Mouse (Mus musculus) megakaryocyte-erythroid progenitor cell, adult 5-6 weeks (primary cell): ENCODE measurements around the gene Rabac1. TPM values are rescaled to one million over a fixed set of nuclear protein-coding genes. Genes with fewer than 3 reads are reported as not detected.

Experiments
- ATAC-seq: replicated peaks from 2 replicates; pipeline ENCODE4 v1.8.0; 2016; ENCODE audit warnings: mild to moderate bottlenecking, inconsistent platforms; ENCODE audit not compliant: severe bottlenecking, poor library complexity, low FRiP score, low TSS enrichment
- total RNA-seq, 2 experiments: library from RNA; stranded (forward) in 1 of 2; stranded (reverse) in 1 of 2; fragments of 200-1000, 215-1000 nt in 1 of 2; fragments of >200 nt in 1 of 2; fragmentation: Nextera tagmentation in 1 of 2; gene quantifications; 2 replicates each; pipeline ENCODE4 v1.2.3; 2014 to 2017

Gene Rabac1
- 128 and 146 TPM in 2 replicates for total RNA-seq (2014; fragmentation: Nextera tagmentation)
- 38.0 and 103 TPM in 2 replicates for total RNA-seq (2017)

GRCm38 (mm10) chr7:24971972-24972893 lies at the start of gene Rabac1:
Rabac1 (minus strand) TSS chr7:24972754.
- ATAC-seq, result peak; percentile 94

- ATAC-seq, result no peak
Observed at GRCm38 (mm10) chr7:25011592-25011991, 39.0 kb upstream of the Rabac1 start.

DNA sequence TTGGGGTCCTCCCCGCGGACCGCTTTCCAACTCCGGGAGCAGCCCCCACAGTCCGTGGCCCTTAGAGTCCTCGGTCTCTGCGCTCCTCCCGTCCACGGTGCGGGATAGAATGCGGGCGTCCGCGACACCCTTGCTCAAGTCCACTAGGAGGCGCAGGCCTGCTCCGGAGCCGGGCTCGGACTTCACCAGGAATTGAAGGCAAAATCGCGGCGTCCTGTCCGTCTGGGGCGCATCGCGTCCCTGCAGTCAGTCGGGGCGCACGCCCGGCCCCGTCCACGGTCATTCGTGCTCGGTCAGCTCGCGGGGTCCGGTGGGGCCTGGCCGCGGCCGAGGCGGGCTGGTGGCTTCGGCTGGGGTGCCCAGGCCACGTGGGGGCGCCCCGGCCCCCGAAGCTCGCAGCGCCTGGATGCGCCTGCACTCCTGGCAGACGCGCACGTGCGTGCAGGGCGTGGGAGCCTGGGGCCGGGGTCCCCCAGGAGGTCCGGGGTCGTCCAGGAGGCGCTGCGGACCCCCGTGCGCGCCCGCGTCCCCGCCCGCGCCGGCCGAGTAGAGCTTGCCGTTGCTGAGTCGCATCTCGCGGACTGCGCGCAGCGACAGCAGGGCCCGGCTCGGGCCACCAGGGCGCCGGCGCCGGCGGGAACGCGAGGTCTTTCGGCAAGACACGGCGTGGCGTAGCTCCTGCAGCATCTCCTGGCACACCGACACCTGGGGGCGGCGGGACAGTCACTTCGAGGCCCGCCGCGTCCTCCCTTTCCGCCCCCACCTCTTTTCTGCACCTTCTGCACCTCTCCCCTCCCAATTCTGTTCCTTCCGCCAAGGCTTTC lies 37.7 kb upstream of the Rabac1 start:
- ATAC-seq, result peak; percentile 39; the same call in 1 of the 2 replicates

DNA sequence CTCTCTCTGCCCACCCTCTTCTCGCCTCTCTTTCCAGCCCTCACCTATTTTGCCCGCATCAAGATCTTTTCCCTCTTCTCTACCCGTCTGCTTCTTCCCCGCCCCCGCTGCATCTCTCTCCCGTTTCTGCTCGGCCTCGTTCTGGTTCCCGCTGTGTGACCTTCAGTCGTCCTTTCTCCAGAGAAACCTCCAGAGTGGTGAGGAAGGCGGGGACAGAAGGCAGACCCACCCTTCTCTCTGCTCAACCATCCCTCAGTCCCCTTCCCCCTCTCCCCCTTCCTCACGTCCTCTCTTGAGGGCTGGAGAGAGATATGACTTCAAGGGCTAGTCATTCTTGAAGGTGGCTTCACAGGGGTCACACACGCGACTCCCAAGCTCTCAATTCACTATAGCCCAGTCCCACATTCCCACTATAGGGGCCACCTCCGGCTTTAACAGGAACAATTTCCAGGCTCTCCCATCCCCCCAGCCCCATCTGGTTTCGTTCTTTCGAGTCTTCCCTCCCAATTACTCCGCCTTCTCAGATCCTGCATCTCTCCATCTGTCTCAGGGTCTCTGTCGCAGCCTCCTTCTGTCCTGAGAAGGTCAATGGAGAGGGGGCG lies 36.6 kb upstream of the Rabac1 start:
- ATAC-seq, result no peak

DNA sequence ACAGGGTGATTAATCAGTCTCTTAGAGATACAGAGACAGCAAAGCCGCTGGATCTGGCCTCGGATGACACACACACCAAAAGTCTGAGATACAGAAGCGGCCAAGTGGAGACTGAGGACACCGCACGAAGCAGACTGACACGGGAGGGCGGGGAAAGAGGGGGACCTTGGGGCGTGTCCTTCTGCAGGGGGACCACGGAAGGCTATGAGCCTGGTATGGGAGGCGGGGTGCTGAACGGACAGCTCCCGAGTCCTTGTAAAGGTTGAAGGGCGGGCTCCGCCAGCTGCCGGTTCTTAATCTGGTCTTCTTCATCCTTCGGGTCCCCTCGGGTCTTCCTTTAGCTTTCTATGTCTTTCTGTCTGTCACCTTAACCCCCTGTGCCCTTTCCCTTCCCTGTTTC lies 36.1 kb upstream of the Rabac1 start:
- peak; percentile 81 for ATAC-seq

DNA sequence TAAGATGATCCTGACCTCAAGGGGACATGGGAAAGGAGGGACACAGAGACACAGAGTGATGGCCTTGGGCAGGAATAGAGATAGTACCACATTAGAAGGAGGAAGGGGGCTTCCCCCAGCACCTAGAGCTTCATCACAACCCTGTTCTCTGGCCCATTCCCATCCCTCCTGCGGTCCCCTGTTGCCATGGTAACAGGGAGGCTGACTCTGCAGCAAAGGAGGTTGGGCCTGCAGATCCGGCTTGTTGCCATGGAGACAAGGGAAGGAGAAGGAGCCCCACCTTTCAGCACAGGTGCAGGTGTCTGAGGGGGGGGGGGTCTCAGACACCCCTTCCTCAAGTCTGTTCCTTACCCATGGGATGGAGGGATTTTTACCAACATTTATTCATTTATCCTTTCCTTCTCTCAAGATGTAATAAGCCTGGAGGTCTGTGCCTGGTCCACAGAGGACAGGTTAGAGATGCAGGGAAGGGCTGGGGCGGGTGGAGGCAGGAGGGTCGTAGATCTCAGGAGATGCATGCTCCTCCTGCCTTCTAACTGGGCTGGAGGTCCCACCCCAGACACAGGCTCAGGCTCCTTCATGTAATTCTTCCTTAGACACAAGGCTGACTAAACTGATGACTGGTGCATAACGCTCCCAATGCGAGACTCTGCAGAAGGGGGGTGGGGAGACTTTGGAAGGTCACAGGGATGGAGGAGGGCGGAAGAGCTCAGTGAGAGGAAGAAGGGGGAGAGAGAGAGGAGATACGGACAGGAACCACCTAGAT lies 35.2 kb upstream of the Rabac1 start:
- no peak for ATAC-seq

DNA sequence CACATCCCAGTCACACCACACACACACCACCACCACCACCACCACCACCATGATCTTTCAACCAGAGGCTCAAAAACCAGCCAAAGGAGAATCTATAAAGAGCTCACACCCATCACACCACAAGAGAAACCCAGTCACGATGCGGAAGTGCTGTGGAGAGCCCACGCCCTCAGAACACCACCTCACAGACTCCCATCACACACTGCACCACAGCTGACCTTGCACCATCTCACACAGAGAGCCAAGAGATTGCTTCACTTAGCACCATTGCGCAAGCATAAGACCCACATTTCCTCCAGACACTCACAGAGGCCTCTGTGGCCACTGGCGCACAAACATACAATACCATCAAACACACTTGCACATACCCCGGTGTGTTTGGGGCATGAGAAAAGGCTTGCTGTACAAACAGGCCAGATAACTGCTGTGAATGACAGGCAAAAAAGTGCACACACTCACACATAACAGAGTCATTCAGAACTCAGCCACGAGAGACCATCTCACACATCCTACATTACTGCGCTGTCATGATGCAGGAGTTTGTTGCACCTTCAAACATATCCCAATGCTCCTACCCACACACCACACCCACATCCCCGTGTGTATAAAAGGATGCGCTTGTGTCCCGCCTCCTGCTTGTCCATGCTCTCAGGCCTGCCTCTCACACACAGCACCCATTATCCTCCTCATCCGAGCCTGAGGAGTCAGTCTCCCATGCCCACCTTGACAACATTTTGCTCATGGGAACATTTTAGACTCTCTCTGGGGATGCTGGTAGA lies 34.2 kb upstream of the Rabac1 start:
- ATAC-seq, result no peak

GRCm38 (mm10) chr7:25006171-25006570 lies 33.6 kb upstream of the Rabac1 start:
- no peak for ATAC-seq

GRCm38 (mm10) chr7:25005421-25006065 lies 33.0 kb upstream of the Rabac1 start, which contains the start of gene Atp1a3:
Atp1a3 (minus strand) TSS chr7:25005958.
- no peak for ATAC-seq

- no peak for ATAC-seq
Observed at GRCm38 (mm10) chr7:25004806-25005205, 32.3 kb upstream of the Rabac1 start.

DNA sequence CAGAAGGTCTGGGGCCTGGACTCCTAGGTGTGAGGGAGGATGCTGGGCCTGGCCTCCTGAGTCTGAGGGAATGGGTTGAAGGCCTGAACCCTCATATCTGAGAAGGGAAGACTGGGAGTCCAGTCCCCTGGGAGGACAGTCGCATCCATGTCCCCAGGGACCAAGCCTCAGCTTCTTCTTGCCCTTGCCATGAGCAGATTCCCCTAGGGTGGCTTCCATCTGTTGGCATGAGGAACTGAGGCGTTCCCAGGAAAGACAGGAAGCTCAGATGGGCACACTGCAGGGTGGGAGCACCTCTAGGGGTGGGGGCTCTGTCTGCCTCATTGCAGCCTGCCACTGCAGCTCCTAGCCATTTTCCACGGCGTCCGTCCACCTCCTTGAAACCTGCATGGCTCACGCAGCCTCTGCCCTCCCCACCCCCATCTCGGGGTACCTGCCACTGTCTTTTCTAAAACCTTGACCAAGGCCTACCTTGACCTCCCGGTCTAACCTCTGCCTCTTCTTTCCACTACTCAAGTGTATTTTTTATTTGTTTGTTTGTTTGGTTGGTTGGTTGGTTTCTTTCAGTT lies 31.4 kb upstream of the Rabac1 start:
- ATAC-seq, result no peak

DNA sequence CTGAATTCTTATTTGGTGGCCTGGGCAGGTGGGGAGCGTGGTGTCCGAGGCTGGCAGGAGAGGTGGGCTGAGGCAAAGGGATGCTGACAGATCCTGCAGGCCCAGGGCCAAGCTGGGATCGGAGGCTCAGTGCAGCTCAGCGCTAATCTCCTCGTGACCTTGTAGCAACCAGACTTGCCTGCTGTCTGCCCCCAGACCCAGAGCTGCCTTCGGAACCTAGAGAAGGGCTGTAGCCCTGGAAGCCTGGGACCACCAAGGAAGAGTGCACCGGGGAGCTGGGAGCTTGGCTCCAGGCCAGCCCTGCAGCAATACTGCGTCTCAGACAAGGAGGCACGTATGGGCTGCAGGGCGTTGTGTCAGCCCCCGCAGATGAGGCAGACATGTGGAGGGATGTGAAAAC lies 30.7 kb upstream of the Rabac1 start:
- ATAC-seq, result no peak

- no peak for ATAC-seq
Observed at GRCm38 (mm10) chr7:25000711-25001110, 28.2 kb upstream of the Rabac1 start.

GRCm38 (mm10) chr7:25000211-25000610 lies 27.7 kb upstream of the Rabac1 start:
- no peak for ATAC-seq

DNA sequence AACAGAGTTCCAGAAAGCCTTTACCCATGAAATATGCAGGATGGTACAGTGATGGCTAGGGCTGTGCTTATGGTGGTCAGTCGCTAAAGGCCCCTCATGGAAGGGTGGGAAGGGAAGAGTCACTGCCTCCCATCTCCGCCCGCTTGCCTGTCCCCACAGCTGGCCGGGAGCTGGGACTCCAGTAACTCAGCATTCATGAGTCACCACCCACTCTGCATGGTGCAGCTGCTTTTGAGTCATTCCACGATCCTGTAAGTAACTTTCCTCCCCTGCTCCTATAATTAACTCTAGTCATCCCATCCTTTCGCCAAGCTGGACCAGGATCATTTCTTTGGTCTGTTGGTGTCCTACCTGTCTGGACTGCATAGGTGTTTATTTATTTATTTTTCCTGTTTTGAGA lies 20.5 kb upstream of the Rabac1 start:
- no peak for ATAC-seq

DNA sequence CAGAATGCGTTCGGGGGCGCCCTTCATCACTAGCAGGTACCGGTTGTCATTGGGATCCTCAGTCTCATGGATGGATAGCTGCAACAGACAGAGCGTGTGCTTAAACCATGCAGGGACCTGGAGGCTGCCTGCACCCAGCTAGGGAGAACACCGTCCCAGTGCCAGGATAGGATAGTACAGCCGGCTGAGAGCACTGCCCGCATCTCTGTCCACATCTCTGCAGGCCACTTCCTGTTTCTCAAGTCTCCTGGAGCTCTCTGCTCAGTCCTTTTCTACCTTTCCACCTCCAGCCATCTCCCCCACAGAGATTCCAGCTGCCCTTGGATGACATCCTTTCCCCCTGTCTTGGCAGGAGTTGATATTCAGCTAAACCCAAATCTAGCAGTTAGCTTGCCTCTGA lies 17.9 kb upstream of the Rabac1 start:
- ATAC-seq, result no peak

- ATAC-seq, result no peak
Observed at GRCm38 (mm10) chr7:24987941-24988340, 15.4 kb upstream of the Rabac1 start.

GRCm38 (mm10) chr7:24985799-24986198 lies 13.2 kb upstream of the Rabac1 start:
- no peak for ATAC-seq
